Mouse (Mus musculus): Measurements from ENCODE around the gene Hist1h1b. TPM values are rescaled to one million over a fixed set of nuclear protein-coding genes. Genes with fewer than 3 reads are reported as not detected.

The Hist1h1b gene
- polyA plus RNA-seq (2012; ENCODE audit: low replicate concordance): 4.1 TPM in 1 of 2 replicates, not detected in the other

GRCm38 (mm10) chr13:21779767-21780731 is at the start of gene Hist1h1b:
TSS of gene Hist1h1b (minus strand) at chr13:21780625.

DNA sequence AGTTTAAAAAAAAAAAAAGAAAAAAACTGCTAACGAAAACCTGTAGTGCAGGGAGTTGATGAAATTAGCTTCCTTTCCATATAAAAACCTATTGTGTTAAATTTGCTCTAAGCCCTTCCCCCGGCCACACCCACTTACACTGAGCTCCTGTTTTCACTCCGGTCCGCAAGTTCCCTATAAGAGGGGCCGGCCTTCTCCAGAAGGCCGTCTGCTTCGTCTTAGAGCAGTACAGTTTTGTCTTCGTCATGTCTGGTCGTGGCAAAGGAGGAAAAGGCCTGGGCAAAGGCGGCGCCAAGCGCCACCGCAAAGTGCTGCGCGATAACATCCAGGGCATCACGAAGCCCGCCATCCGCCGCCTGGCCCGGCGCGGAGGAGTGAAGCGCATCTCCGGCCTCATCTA is 31.1 kb upstream of the Hist1h1b start, which contains the start of gene Hist1h4m:
Hist1h4m (plus strand) TSS at position 208 of the 400 bp plus-strand sequence.

DNA sequence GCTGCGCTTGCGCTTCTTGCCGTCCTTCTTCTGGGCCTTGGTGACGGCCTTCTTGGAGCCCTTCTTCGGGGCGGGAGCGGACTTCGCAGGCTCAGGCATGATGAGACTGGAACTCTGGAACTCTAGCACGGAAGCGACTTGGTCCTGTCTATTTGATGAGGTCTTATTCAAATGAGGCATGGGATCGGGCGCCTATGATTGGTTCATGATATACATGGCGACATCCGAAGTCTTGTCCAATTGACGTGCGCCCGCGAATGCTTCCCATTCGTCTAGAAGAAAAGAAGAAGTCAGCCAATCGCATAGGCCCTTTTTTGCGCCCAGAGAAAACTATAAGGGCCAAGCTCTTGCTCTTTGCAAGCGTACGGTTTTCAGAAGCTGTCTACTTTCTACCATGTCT is 29.6 kb upstream of the Hist1h1b start, which contains the start of the genes Hist1h2bq and Hist1h2ao:
Hist1h2bq (minus strand) TSS at position 125 of the 400 bp plus-strand sequence.
Hist1h2ao (plus strand) TSS at position 393 of the 400 bp plus-strand sequence.

GRCm38 (mm10) chr13:21786899-21787629 is 6.6 kb upstream of the Hist1h1b start, which contains the start of the genes Hist1h2an and Hist1h2bp:
TSS of gene Hist1h2an (minus strand) at chr13:21787218.
TSS of gene Hist1h2bp (plus strand) at chr13:21787461.

DNA sequence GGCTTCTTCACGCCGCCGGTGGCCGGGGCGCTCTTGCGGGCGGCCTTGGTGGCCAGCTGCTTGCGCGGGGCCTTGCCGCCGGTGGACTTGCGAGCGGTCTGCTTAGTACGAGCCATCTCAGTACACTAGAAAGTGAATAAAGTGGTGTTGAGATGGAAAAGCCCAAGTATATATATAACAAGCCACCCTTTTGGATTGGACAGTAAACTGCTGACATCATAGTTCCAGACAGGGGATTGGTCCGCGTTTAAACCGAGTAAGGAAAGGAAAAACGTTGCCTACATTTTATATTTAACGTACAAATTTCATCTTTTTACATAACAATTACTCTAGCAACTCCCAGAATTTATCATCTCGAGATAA is 2.8 kb upstream of the Hist1h1b start, which contains the start of gene Hist1h3i:
Hist1h3i (minus strand) TSS at position 116 of the 363 bp plus-strand sequence.

DNA sequence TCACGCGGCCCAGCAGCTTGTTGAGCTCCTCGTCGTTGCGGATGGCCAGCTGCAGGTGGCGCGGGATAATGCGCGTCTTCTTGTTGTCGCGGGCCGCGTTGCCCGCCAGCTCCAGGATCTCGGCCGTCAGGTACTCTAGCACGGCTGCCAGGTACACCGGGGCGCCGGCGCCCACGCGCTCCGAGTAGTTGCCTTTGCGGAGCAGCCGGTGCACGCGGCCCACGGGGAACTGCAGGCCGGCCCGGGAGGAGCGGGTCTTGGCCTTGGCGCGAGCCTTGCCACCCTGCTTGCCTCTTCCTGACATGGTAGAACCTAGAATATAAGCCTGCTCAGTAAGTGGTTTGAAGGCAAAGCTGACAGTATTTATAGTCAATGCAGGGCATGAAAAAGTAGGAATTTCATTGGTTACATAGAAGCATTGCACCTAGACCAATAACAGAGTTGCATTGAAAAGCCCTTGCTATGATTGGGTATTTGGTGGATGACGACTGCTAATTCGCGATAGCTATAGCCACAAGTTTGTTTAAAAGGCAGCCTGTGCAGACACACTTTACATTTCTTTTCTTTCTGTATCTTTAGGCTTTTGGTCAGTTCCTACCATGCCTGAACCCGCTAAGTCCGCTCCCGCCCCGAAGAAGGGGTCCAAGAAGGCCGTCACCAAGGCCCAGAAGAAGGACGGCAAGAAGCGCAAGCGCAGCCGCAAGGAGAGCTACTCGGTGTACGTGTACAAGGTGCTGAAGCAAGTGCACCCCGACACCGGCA is 26.7 kb downstream of the Hist1h1b start, which contains the start of the genes Hist1h2ak and Hist1h2bn:
Hist1h2ak (minus strand) TSS at position 304 of the 762 bp plus-strand sequence.
Hist1h2bn (plus strand) TSS at position 600 of the 762 bp plus-strand sequence.

DNA sequence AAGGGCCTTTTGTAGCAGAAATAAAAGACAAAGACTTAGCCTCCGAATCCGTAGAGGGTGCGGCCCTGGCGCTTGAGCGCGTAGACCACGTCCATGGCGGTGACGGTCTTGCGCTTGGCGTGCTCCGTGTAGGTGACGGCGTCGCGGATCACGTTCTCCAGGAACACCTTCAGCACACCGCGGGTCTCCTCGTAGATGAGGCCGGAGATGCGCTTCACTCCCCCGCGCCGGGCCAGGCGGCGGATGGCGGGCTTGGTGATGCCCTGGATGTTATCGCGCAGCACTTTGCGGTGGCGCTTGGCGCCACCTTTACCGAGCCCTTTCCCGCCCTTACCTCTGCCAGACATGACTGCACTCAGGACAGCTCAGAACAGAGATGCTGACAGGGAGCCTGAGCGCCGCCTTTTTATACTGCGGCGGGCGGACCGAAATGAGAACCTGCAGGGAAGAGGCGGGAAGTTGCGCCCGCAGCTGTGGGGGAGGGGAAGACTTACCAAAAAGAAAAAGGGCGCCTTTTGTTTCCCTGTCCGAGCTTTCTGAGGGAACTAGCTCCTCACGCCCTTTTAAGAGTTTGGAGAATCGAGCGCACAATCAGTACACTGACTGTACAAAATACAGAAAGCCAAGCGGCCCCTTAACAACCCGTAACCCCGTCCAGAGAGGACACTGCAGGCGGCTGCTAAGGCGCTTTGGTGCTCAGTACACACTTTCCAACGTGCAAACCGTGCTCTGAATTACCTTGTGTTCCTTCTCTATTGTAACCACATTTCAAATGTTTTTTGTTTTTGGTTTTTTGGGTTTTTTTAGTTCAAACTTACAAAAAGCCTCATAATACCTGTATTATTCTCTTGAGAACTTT is 30.0 kb downstream of the Hist1h1b start, which contains the start of gene Hist1h4k:
Hist1h4k (minus strand) TSS at position 347 of the 859 bp plus-strand sequence.

DNA sequence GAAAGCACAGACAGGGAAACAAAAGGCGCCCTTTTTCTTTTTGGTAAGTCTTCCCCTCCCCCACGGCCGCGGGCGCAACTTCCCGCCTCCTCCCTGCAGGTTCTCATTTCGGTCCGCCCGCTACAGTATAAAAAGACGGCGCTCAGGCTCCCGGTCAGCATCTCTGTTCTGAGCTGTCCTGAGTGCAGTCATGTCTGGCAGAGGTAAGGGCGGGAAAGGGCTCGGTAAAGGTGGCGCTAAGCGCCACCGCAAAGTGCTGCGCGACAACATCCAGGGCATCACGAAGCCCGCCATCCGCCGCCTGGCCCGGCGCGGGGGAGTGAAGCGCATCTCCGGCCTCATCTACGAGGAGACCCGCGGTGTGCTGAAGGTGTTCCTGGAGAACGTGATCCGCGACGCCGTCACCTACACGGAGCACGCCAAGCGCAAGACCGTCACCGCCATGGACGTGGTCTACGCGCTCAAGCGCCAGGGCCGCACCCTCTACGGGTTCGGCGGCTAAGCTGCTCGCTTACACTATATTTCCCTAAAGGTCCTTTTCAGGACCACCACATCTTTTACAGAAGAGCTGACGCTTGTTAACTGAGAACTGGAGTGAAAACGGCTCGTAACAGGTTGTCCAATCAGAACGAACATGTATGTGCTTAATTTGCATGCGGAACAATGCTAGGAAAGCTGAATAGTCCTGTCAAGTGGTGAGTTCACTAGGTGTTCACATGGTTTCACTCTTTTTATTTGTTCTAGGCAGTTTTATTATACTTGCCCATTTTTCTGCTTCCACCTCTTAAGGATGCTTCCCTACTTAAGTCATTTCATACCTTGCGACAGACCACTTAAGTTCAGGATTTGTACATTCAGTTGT is 45.3 kb downstream of the Hist1h1b start, which contains the start of gene Hist1h4j:
Hist1h4j (plus strand) TSS at position 159 of the 862 bp plus-strand sequence.

Other genes starting within 250 kb of the Hist1h1b start
- gene Zkscan8, start 249.5 kb downstream of the Hist1h1b start, polyA plus RNA-seq (2012; ENCODE audit: low replicate concordance): 3.4 and 5.8 TPM in 2 replicates
- not detected in 2 replicates for gene Olfr1366, start 237.8 kb downstream of the Hist1h1b start, polyA plus RNA-seq (2012; ENCODE audit: low replicate concordance)
- not detected in 2 replicates for gene Olfr1535, start 220.7 kb downstream of the Hist1h1b start, polyA plus RNA-seq (2012; ENCODE audit: low replicate concordance)
- gene Olfr1364, start 198.9 kb downstream of the Hist1h1b start, polyA plus RNA-seq (2012; ENCODE audit: low replicate concordance): not detected in 2 replicates
- not detected in 2 replicates for gene Olfr1362, start 166.6 kb downstream of the Hist1h1b start, polyA plus RNA-seq (2012; ENCODE audit: low replicate concordance)
- gene Olfr11, start 138.1 kb downstream of the Hist1h1b start, polyA plus RNA-seq (2012; ENCODE audit: low replicate concordance): not detected in 2 replicates
- not detected in 2 replicates for gene Olfr1361, start 117.2 kb downstream of the Hist1h1b start, polyA plus RNA-seq (2012; ENCODE audit: low replicate concordance)
- not detected in 2 replicates for gene Olfr1360, start 103.2 kb downstream of the Hist1h1b start, polyA plus RNA-seq (2012; ENCODE audit: low replicate concordance)
- gene Olfr1359, start 82.5 kb downstream of the Hist1h1b start, polyA plus RNA-seq (2012; ENCODE audit: low replicate concordance): not detected in 2 replicates
- 2.0 TPM in 1 of 2 replicates, not detected in the other for gene Hist1h2bl, start 64.5 kb downstream of the Hist1h1b start, polyA plus RNA-seq (2012; ENCODE audit: low replicate concordance)
- gene Hist1h2ai, start 64.2 kb downstream of the Hist1h1b start, polyA plus RNA-seq (2012; ENCODE audit: low replicate concordance): 11.2 and 13.3 TPM in 2 replicates
- gene Hist1h3h, start 63.0 kb downstream of the Hist1h1b start, polyA plus RNA-seq (2012; ENCODE audit: low replicate concordance): 20.5 and 29.9 TPM in 2 replicates
- 0.85 and 0.91 TPM in 2 replicates for gene Hist1h2bm, start 58.6 kb downstream of the Hist1h1b start, polyA plus RNA-seq (2012; ENCODE audit: low replicate concordance)
- 0.72 and 1.6 TPM in 2 replicates for gene Hist1h4j, start 45.6 kb downstream of the Hist1h1b start, polyA plus RNA-seq (2012; ENCODE audit: low replicate concordance)
- gene Hist1h4k, start 30.1 kb downstream of the Hist1h1b start, polyA plus RNA-seq (2012; ENCODE audit: low replicate concordance): 10.5 and 30.0 TPM in 2 replicates
- gene Hist1h2ak, start 26.8 kb downstream of the Hist1h1b start, polyA plus RNA-seq (2012; ENCODE audit: low replicate concordance): 17.5 and 23.9 TPM in 2 replicates
- 0.92 TPM in 1 of 2 replicates, not detected in the other for gene Hist1h2bn, start 26.5 kb downstream of the Hist1h1b start, polyA plus RNA-seq (2012; ENCODE audit: low replicate concordance)
- 6.5 and 18.1 TPM in 2 replicates for gene Hist1h3i, start 2.7 kb upstream of the Hist1h1b start, polyA plus RNA-seq (2012; ENCODE audit: low replicate concordance)
- 15.3 and 16.1 TPM in 2 replicates for gene Hist1h2an, start 6.6 kb upstream of the Hist1h1b start, polyA plus RNA-seq (2012; ENCODE audit: low replicate concordance)
- gene Hist1h2bp, start 6.8 kb upstream of the Hist1h1b start, polyA plus RNA-seq (2012; ENCODE audit: low replicate concordance): 0.47 and 2.4 TPM in 2 replicates
- 5.8 and 8.5 TPM in 2 replicates for gene Hist1h2bq, start 29.6 kb upstream of the Hist1h1b start, polyA plus RNA-seq (2012; ENCODE audit: low replicate concordance)
- gene Hist1h2ao, start 29.8 kb upstream of the Hist1h1b start, polyA plus RNA-seq (2012; ENCODE audit: low replicate concordance): 1,820 and 2,295 TPM in 2 replicates
- 19.5 and 44.0 TPM in 2 replicates for gene Hist1h4m, start 31.1 kb upstream of the Hist1h1b start, polyA plus RNA-seq (2012; ENCODE audit: low replicate concordance)
- 19.6 and 28.2 TPM in 2 replicates for gene Hist1h4n, start 51.6 kb upstream of the Hist1h1b start, polyA plus RNA-seq (2012; ENCODE audit: low replicate concordance)
- gene Hist1h2ap, start 52.9 kb upstream of the Hist1h1b start, polyA plus RNA-seq (2012; ENCODE audit: low replicate concordance): 1,183 and 6,694 TPM in 2 replicates
- gene Hist1h2br, start 53.1 kb upstream of the Hist1h1b start, polyA plus RNA-seq (2012; ENCODE audit: low replicate concordance): 5.3 and 9.4 TPM in 2 replicates
- gene Zfp184, start 164.5 kb upstream of the Hist1h1b start, polyA plus RNA-seq (2012; ENCODE audit: low replicate concordance): 0.08 and 0.25 TPM in 2 replicates
- not detected in 2 replicates for gene Pom121l2, start 200.6 kb upstream of the Hist1h1b start, polyA plus RNA-seq (2012; ENCODE audit: low replicate concordance)
- 0.55 and 1.3 TPM in 2 replicates for gene Prss16, start 229.1 kb upstream of the Hist1h1b start, polyA plus RNA-seq (2012; ENCODE audit: low replicate concordance)